Mouse (Mus musculus) embryonic facial prominence, embryonic 14.5 days (tissue): Measurements from ENCODE around the gene Rpf1. TPM values are rescaled to one million over a fixed set of nuclear protein-coding genes. Genes with fewer than 3 reads are reported as not detected.

ENCODE experiments used
- ATAC-seq: fragments of 200-750 bp; cut with Nextera tagmentation; 2 replicates; pipeline ENCODE4 v1.8.0; 2017; ENCODE audit warnings: low read depth, moderate number of reproducible peaks, moderate TSS enrichment
- DNase-seq: peaks from one replicate; pipeline ENCODE4 v3.0.0-alpha.2; 2015; ENCODE audit warnings: low spot score
- H3K27ac ChIP-seq: fragments of 300-500 bp; sonication (generic); replicated peaks from 2 replicates; pipeline ENCODE4 v1.5.1; 2014; ENCODE audit warnings: low read depth, mild to moderate bottlenecking, low read length, moderate library complexity
- H3K27me3 ChIP-seq: fragments of 300-500 bp; sonication (generic); replicated peaks from 2 replicates; pipeline ENCODE4 v1.6.1; 2014; ENCODE audit warnings: low read length; ENCODE audit not compliant: control insufficient read depth, insufficient read depth
- H3K36me3 ChIP-seq: fragments of 300-500 bp; sonication (generic); 2 replicates; pipeline ENCODE4 v1.6.1; 2014; ENCODE audit warnings: low read length, mixed read lengths; ENCODE audit not compliant: control insufficient read depth, insufficient read depth
- H3K4me1 ChIP-seq: fragments of 300-500 bp; sonication (generic); 2 replicates; pipeline ENCODE4 v1.6.1; 2014; ENCODE audit warnings: antibody characterized with exemption, low read length; ENCODE audit not compliant: control insufficient read depth, insufficient read depth
- H3K4me2 ChIP-seq: fragments of 300-500 bp; sonication (generic); 2 replicates; pipeline ENCODE4 v1.6.1; 2014; ENCODE audit warnings: low read depth, mild to moderate bottlenecking, low read length, moderate library complexity, mixed read lengths
- H3K4me3 ChIP-seq: fragments of 300-500 bp; sonication (generic); 2 replicates; pipeline ENCODE4 v1.5.1; 2014; ENCODE audit warnings: low read depth, mild to moderate bottlenecking, low read length
- H3K9ac ChIP-seq: fragments of 300-500 bp; sonication (generic); 2 replicates; pipeline ENCODE4 v1.6.1; 2014; ENCODE audit warnings: low read depth, mild to moderate bottlenecking, low read length, moderate library complexity, mixed read lengths
- H3K9me3 ChIP-seq: fragments of 300-500 bp; sonication (generic); 2 replicates; pipeline ENCODE4 v1.6.1; 2016; ENCODE audit warnings: low read length; ENCODE audit not compliant: control insufficient read depth
- WGBS: fragments of 180-500 bp; shearing (Covaris S2); extraction: QIAGEN DNeasy Blood & Tissue Kit; methylation state at CpG from one replicate; pipeline ENCODE4 v1.1.7; 2014; 5-methylcytosine and 5-hydroxymethylcytosine counted together
- polyA plus RNA-seq: library from polyadenylated mRNA; unstranded; fragments of >200 nt; fragmentation: Nextera tagmentation; extraction: Ambion mirVana; gene quantifications from 2 replicates; pipeline ENCODE4 v1.2.1, GENCODE M21; 2014

Gene Rpf1
- polyA plus RNA-seq, result 39.8 and 43.6 TPM in 2 replicates

DNA sequence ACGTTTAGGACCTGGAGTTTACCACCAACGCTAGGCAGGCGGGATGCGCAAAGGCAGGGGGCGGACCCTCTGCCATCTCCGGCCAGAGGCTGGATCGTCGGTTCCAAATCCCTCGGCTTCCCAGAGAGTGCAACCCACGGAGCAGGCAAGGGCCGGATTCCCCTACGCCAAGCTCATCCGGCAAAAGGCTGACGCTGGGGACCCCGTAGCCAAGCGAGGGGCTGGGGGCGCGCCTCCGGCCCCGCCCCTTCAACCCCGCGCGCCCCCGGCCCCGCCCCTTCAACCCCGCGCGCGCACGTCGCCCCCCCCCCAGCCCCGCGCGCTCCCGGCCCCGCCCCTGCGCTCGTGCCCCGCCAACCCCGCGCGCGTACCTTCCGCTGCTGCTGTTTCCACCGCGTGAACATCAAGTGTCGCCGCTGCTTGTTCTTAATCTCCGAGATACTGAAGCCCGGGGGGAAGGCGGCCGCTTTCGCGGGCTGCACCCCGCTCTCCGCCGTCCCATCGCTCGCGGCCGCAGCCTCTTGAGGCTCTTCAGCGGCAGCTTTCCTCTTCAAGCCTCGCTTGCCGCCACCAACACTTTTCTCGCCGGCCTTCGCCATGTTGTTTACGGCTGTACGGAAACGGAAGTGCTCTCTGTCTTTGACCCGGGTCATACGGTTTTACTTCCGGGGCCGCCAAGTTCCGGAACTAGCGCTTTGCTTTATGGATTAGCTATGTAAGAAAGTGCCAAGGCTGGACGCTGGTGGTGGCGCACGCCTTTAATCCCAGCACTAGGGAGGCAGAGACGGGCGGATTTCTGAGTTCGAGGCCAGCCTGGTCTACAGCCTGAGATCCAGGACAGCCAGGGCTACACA lies at the start of gene Rpf1:
TSS of gene Rpf1 (minus strand) at position 632 of the 854 bp plus-strand sequence.
- WGBS, result under 1% methylated on average over 46 of the region's 82 CpGs
- H3K4me1 ChIP-seq, result no peaks in the 10 kb centered on the region
- H3K9me3 ChIP-seq, result no peaks in the 10 kb centered on the region
- peak within 1 kb of the TSS; percentile 94 for H3K9ac ChIP-seq
- H3K27me3 ChIP-seq, result no peaks in the 10 kb centered on the region
- H3K27ac ChIP-seq, result peak within 1 kb of the TSS; percentile 97
- ATAC-seq (peak; percentile 98), DNase-seq (peak; percentile 97)
- peak within 1 kb of the TSS; percentile 93 for H3K4me3 ChIP-seq
- peak within 1 kb of the TSS; percentile 73 for H3K4me2 ChIP-seq
- H3K36me3 ChIP-seq, result peaks cover 20% of the 10 kb centered on the region

DNA sequence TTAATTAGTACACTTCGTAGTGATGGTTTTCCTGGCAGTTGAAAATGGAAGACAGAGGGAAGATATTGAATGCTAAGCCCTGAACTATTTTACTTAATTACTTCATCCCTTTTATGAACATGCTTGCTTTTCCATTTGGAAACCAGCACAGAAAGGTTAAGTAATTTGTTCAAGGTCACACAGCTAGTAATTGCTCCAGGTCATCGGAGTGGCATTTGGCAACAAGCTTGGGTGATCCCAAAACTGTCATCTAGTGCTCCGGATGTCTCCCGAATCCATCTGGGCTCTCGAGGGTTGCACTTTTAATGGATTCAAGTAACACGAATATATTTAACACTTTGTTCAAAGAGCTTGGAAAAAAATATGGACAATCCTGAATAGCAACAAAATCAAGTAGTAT lies 49.7 kb upstream of the Rpf1 start:
- Histone ChIP-seq H3K27ac (no peak overlapping the region), H3K9ac (no peak overlapping the region), H3K4me1 (no peaks in the 10 kb centered on the region), H3K9me3 (no peaks in the 10 kb centered on the region), H3K27me3 (no peaks in the 10 kb centered on the region), H3K4me2 (no peak overlapping the region), H3K4me3 (no peak overlapping the region), H3K36me3 (no peaks in the 10 kb centered on the region)
- DNase-seq (no peak), ATAC-seq (no peak)
- WGBS, result 78% methylated on average over 6 of the region's 6 CpGs

- Histone ChIP-seq H3K4me2 (no peak within 1 kb of the TSS), H3K9me3 (no peaks in the 10 kb centered on the region), H3K4me3 (no peak within 1 kb of the TSS), H3K4me1 (no peaks in the 10 kb centered on the region), H3K9ac (no peak within 1 kb of the TSS), H3K27me3 (no peaks in the 10 kb centered on the region), H3K27ac (no peak within 1 kb of the TSS), H3K36me3 (no peaks in the 10 kb centered on the region)
- WGBS, result 83% methylated on average over 10 of the region's 10 CpGs
- no peak for ATAC-seq
- DNase-seq, result no peak
Observed at GRCm38 (mm10) chr3:146570148-146570782, 49.0 kb upstream of the Rpf1 start, which contains the start of gene Uox. Uox (plus strand) TSS chr3:146570426.

GRCm38 (mm10) chr3:146569594-146569993 lies 48.4 kb upstream of the Rpf1 start:
- Histone ChIP-seq H3K4me2 (no peak overlapping the region), H3K27me3 (no peaks in the 10 kb centered on the region), H3K4me1 (0 out of 2 replicates have a peak, but pooled peaks cover 2% of the 10 kb centered on the region), H3K9me3 (no peaks in the 10 kb centered on the region), H3K9ac (no peak overlapping the region), H3K4me3 (no peak overlapping the region), H3K36me3 (no peaks in the 10 kb centered on the region), H3K27ac (no peak overlapping the region)
- WGBS, result 86% methylated on average over 3 of the region's 3 CpGs
- ATAC-seq (no peak), DNase-seq (no peak)

GRCm38 (mm10) chr3:146567884-146568530 lies 46.8 kb upstream of the Rpf1 start:
- H3K36me3 ChIP-seq, result no peaks in the 10 kb centered on the region

GRCm38 (mm10) chr3:146567366-146567765 lies 46.1 kb upstream of the Rpf1 start:
- no peak overlapping the region for H3K4me3 ChIP-seq
- no peak overlapping the region for H3K27ac ChIP-seq
- H3K9me3 ChIP-seq, result no peaks in the 10 kb centered on the region
- WGBS, result 53% methylated on average over 7 of the region's 7 CpGs
- no peak for ATAC-seq
- H3K4me1 ChIP-seq, result 0 out of 2 replicates have a peak, but pooled peaks cover 4% of the 10 kb centered on the region
- no peak overlapping the region for H3K9ac ChIP-seq
- H3K4me2 ChIP-seq, result no peak overlapping the region
- DNase-seq, result no peak
- H3K36me3 ChIP-seq, result no peaks in the 10 kb centered on the region
- no peaks in the 10 kb centered on the region for H3K27me3 ChIP-seq

More at GRCm38 (mm10) chr3:146567884-146568530, 46.8 kb upstream of the Rpf1 start:
- Histone ChIP-seq H3K27me3 (no peaks in the 10 kb centered on the region), H3K9ac (no peak overlapping the region), H3K4me2 (no peak overlapping the region), H3K9me3 (no peaks in the 10 kb centered on the region), H3K27ac (no peak overlapping the region), H3K4me1 (0 out of 2 replicates have a peak, but pooled peaks cover 4% of the 10 kb centered on the region), H3K4me3 (no peak overlapping the region)
- ATAC-seq (no peak), DNase-seq (no peak)
- WGBS, result 59% methylated on average over 9 of the region's 9 CpGs

DNA sequence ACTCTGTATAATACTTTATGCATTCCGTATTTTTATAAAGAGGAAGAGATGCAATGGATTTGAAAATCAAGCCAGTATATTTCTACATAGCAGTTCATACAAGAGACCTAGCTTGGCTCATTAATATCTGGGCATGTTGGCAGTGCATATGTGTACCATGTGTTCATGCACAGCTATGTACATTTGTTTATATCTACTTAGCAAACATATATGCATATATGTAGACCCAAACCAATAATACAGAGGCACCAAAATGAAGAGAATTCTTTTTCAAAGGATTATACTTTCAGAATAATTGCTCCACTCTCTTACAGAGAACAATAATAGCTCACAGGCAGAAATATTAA lies 43.8 kb upstream of the Rpf1 start:
- no peak overlapping the region for H3K27ac ChIP-seq

DNA sequence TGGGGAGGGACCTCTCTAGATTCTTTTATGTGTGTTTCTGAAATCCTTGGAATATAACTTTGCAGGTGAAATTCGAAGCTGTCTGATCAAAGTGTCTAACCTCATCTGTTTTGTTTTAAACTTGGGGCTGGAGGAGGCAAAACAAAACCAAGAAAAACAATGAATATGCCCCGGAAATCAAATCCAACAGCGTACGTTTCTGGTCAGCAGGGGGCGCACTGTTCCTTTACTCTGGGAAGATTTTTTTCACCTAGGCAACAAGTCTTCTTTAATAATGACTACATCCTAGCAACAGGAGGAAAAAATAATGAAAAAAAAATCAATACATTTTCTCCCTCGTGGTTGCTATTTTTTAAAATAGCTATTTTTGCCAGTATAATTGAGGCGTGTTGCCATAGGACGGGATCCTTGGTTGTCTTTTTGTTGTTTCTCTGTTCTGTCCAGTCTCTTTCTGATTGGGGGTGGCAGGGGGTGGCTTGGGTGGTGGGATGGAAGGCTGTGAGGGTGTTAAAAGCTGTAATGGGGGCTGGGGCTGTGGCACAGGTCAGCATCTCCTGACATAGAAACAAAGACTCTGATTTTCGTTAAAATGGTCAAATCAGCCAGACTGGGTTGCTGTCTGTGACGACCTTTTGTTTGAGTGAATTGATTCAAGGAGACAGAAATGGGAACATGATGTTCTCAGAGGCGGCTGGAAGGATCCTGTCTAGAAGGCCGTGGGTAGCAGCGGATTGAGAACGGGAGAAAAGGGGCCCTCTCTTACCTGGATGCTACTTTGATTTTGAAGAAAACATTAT lies 43.2 kb upstream of the Rpf1 start:
- H3K9ac ChIP-seq, result no peak overlapping the region
- no peak for ATAC-seq

More for the DNA sequence above, 43.8 kb upstream of the Rpf1 start:
- Histone ChIP-seq H3K36me3 (no peaks in the 10 kb centered on the region), H3K9ac (no peak overlapping the region), H3K4me3 (no peak overlapping the region), H3K4me2 (no peak overlapping the region), H3K27me3 (no peaks in the 10 kb centered on the region), H3K9me3 (no peaks in the 10 kb centered on the region), H3K4me1 (0 out of 2 replicates have a peak, but pooled peaks cover 4% of the 10 kb centered on the region)
- DNase-seq, result no peak
- 86% methylated on average over 1 of the region's 1 CpGs for WGBS
- no peak for ATAC-seq

More for the DNA sequence above, 43.2 kb upstream of the Rpf1 start:
- WGBS, result 24% methylated on average over 14 of the region's 14 CpGs
- Histone ChIP-seq H3K27me3 (no peaks in the 10 kb centered on the region), H3K9me3 (no peaks in the 10 kb centered on the region), H3K36me3 (no peaks in the 10 kb centered on the region), H3K4me3 (no peak overlapping the region), H3K4me2 (no peak overlapping the region), H3K27ac (no peak overlapping the region), H3K4me1 (0 out of 2 replicates have a peak, but pooled peaks cover 4% of the 10 kb centered on the region)
- DNase-seq, result peak; percentile 83
